Mouse (Mus musculus): ENCODE results near the gene Cltrn. TPM values are rescaled to one million over a fixed set of nuclear protein-coding genes. Genes with fewer than 3 reads are reported as not detected.

Gene Cltrn
- total and polyA plus RNA-seq, 3 experiments: 0.12 to 0.13 TPM; not detected in 1

GRCm38 (mm10) chrX:164095838-164096237, 7.2 kb downstream of the Cltrn start:
- Histone ChIP-seq H3K36me3 (ENCODE audit: control insufficient read depth in 1 of 2, insufficient read depth in 2 of 2, low read length in 2 of 2) (peaks cover 0 to 13% of the 10 kb centered on the region in 2 experiments; a peak in 2 of 4 replicates), H3K4me3 (ENCODE audit: control insufficient read depth in 1 of 2, insufficient read depth in 1 of 2, low read depth in 2 of 2, low read length in 2 of 2) (no peak overlapping the region), H3K79me2 (ENCODE audit: control insufficient read depth, insufficient read depth, low read length, poor library complexity) (no peaks in the 10 kb centered on the region), H3K4me1 (ENCODE audit: control insufficient read depth in 1 of 2, insufficient read depth in 2 of 2, low read length in 2 of 2) (peaks cover 0 to 18% of the 10 kb centered on the region in 2 experiments; a peak in 3 of 4 replicates), H3K9me3 (replicated peaks; ENCODE audit: insufficient read depth, low read length) (no peaks in the 10 kb centered on the region), H3K27me3 (ENCODE audit: control insufficient read depth in 1 of 2, insufficient read depth in 2 of 2, low read length in 2 of 2) (no peaks in the 10 kb centered on the region), H3K27ac (ENCODE audit: control insufficient read depth, low read depth, low read length) (no peak overlapping the region), H3K9ac (ENCODE audit: control insufficient read depth, low read depth, low read length, poor library complexity, severe bottlenecking) (no peak overlapping the region)
- DNase-seq (ENCODE audit: low read depth, low spot score): no peak
- no peak for TF ChIP-seq MEF2A (IDR thresholded peaks at IDR 0.05; ENCODE audit: extremely low read depth, insufficient replicate concordance, low read depth, low read length, poor library complexity, severe bottlenecking)
- no peak for TF ChIP-seq CHD2 (IDR thresholded peaks at IDR 0.05; ENCODE audit: low read length)
- no peak for TF ChIP-seq ZC3H11A (IDR thresholded peaks at IDR 0.05; ENCODE audit: low read depth, low read length)
- no peak for TF ChIP-seq RCOR1 (IDR thresholded peaks at IDR 0.05; ENCODE audit: low read depth, low read length)
- no peak for TF ChIP-seq TAL1 (IDR thresholded peaks at IDR 0.05; ENCODE audit: low read length)
- TF ChIP-seq NRF1 (IDR thresholded peaks at IDR 0.05; ENCODE audit: insufficient read depth, low read depth, low read length, poor library complexity, severe bottlenecking): no peak
- no peak for TF ChIP-seq MAX (IDR thresholded peaks at IDR 0.05; ENCODE audit: low read length)
- TF ChIP-seq SMC3 (IDR thresholded peaks at IDR 0.05; ENCODE audit: low read depth, low read length): no peak
- no peak for TF ChIP-seq RAD21 (IDR thresholded peaks at IDR 0.05; ENCODE audit: low read depth, low read length)
- no peak for TF ChIP-seq KAT2A (conservative IDR thresholded peaks at IDR 0.05; ENCODE audit: low read depth, low read length)
- TF ChIP-seq MAFK (IDR thresholded peaks at IDR 0.05; ENCODE audit: borderline replicate concordance, low read depth, low read length): no peak
- TF ChIP-seq ZNF384 (IDR thresholded peaks at IDR 0.05; ENCODE audit: low read depth, low read length): no peak
- TF ChIP-seq TCF12 (IDR thresholded peaks at IDR 0.05; ENCODE audit: low read depth, low read length): no peak
- no peak for TF ChIP-seq POLR2AphosphoS5 (IDR thresholded peaks at IDR 0.05; ENCODE audit: borderline replicate concordance, low read depth, low read length)
- TF ChIP-seq EP300 (IDR thresholded peaks at IDR 0.05; ENCODE audit: low read depth in 1 of 2, low read length in 2 of 2): no peak

- TF ChIP-seq MAX (IDR thresholded peaks at IDR 0.05; ENCODE audit: low read length) (no peak), CTCF (IDR thresholded peaks at IDR 0.05 in 2 of 3, conservative IDR thresholded peaks at IDR 0.05 in 1 of 3; ENCODE audit: control insufficient read depth in 1 of 3, insufficient read depth in 1 of 3, low read depth in 2 of 3, low read length in 3 of 3, poor library complexity in 1 of 3, severe bottlenecking in 1 of 3) (peak in 2 of 3 experiments; percentile 9 to 43; a peak in 2 of 6 replicates), SMC3 (IDR thresholded peaks at IDR 0.05; ENCODE audit: low read depth, low read length) (peak; percentile 46), ZC3H11A (IDR thresholded peaks at IDR 0.05; ENCODE audit: low read depth, low read length) (peak; percentile 57), RAD21 (IDR thresholded peaks at IDR 0.05; ENCODE audit: low read depth, low read length) (peak; percentile 54)
- no peaks in the 10 kb centered on the region; a peak in 1 of 4 replicates for H3K27me3 ChIP-seq (ENCODE audit: control insufficient read depth in 1 of 2, insufficient read depth in 2 of 2, low read length in 2 of 2)
- no peaks in the 10 kb centered on the region for H3K36me3 ChIP-seq (ENCODE audit: control insufficient read depth in 1 of 2, insufficient read depth in 2 of 2, low read length in 2 of 2)
- peak; percentile 31 for DNase-seq (ENCODE audit: low read depth, low spot score)
- no peaks in the 10 kb centered on the region for H3K9me3 ChIP-seq (replicated peaks; ENCODE audit: insufficient read depth, low read length)
- H3K4me1 ChIP-seq (ENCODE audit: control insufficient read depth in 1 of 2, insufficient read depth in 2 of 2, low read length in 2 of 2): no peaks in the 10 kb centered on the region
- H3K27ac ChIP-seq (ENCODE audit: control insufficient read depth, low read depth, low read length): no peak overlapping the region
- no peaks in the 10 kb centered on the region for H3K79me2 ChIP-seq (ENCODE audit: control insufficient read depth, insufficient read depth, low read length, poor library complexity)
- no peak overlapping the region for H3K9ac ChIP-seq (ENCODE audit: control insufficient read depth, low read depth, low read length, poor library complexity, severe bottlenecking)
- no peak overlapping the region for H3K4me3 ChIP-seq (ENCODE audit: control insufficient read depth in 1 of 2, insufficient read depth in 1 of 2, low read depth in 2 of 2, low read length in 2 of 2)
Measured at GRCm38 (mm10) chrX:164101483-164101882, 12.9 kb downstream of the Cltrn start.
